Mouse (Mus musculus): ENCODE measurements around the gene Fancd2.

Gene Fancd2

DNA sequence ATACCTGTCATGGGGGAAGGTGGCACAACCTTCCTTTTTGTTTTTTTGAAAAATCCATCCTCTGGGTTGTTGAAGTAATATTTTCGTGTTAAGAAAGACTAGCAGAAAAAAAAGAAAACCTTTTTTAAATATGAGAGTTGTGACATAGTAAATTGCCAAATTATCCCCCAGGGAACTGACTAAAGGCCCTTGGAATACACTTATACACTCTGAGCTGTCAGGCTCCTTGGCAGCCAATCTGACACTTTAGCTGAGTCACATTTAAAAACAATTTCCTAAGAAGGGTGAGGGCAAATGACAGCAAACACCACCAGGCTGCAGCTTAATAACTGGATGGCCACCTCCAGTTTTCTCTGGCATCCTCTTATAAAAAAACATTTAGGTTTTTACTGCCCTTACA lies 9.2 kb upstream of the Fancd2 start:
- DNase-seq (ENCODE audit: low read depth in 1 of 2, low spot score in 2 of 2) = no peak

DNA sequence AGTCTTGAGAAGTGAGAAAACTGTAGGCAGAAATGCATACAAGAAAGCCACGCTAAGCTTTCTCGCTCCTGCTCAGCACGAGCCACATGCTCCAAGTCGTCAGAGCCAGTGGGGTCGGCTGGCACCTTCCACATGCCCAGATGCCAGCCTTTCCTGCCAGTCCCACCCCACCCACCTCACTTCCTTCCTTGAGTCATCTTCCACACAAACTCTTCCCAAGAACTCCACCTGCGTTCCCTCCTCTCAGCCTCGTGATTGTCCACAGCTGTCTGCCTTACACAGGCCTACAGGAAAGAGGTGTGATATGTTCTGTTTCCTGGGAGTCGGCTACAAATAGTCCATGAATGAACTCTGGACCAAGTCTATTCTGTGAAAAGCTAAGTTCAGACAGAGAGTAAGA lies 8.1 kb upstream of the Fancd2 start:
- DNase-seq (ENCODE audit: low read depth in 1 of 2, low spot score in 2 of 2) = no peak

DNA sequence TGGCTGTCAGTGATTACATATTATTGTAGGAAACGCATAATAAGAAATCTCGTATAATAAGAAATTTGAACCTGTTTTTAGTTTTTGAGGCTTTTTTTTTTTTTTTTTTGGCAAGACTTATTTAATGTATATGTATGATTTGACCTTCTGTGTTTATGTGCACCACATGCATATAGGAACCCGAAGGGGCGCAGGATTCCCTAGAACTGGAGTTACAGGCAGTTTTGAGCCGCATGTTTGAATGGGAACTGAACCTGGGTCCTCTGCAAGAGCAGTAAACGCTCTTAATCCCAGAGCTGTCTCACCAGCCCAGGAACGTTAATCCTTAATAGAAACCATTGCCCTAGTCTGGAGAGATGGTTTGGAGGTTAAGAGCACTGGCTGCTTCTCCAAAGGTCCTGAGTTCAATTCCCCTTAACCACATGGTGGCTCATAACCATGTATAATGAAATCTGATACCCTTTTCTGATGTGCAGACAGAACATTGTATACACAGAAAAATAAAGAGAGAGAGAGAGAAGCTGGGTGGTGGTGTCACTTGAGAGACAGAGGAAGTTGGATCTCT lies 440 bp downstream of the Fancd2 start:
- no peak for DNase-seq (ENCODE audit: low read depth in 1 of 2, low spot score in 2 of 2)

DNA sequence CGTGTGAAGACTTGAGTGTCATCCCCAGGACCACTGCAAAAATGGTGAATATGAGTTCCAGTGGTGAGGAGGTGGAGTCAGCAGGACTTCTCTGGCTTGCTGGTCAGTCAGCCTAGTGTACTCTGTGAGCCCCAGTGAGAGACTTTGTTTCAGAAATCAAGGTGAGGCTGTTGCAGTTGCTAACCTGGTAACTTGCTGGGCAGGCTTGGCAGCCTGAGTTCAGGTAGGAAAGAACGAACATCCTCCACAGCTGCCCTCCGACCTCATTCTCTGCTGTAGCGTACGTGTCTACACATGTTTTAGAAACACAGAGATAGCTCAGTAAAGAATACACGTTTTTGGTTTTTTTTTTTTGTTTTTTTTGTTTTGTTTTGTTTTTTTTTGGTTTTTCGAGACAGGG lies 3.4 kb downstream of the Fancd2 start:
- no peak for DNase-seq (ENCODE audit: low read depth in 1 of 2, low spot score in 2 of 2)

DNA sequence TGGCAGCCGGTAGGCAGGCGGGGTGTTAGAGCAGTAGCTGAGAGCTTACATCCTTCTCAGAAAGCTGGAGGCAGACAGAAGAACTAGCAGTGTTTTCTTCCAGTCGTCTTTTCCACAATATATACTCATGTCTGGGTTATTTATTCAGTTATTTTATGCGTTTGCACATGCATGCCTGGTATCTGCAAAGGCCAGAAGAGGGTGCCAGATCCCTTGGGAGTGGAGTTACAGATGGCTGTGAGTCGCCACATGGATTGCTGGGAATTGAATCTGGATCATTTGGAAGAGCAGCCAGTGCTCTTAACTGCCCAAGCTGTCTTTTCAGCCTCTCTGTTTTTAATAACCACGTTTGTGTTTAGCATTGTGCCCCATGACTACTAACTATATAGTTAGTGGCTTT lies 10.1 kb downstream of the Fancd2 start:
- DNase-seq (ENCODE audit: low read depth in 1 of 2, low spot score in 2 of 2) = no peak

DNA sequence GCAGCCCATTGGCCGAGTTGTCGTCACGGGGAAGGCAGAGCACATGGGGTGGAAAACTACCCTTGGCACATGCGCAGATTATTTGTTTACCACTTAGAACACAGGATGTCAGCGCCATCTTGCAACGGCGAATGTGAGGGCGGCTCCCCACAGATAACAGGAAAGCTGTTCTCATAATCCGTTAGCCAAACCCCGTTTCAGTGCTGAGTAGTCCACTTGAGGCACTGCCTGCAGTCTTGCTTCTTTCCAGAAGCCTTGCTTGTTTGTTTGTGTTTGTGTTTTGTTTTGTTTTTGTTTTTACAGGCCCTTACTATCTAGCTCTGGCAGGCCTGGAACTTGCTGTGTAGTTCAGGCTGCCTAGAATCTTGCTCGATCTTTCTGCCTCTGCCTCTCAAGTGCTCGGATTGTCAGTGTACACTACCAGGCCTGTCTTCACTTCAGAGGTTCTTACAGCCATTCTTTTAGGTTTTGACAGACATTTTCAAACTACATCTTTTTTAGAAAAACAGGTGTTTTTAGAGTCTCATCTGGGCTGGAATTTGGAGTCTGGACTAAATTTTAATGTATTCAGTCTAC lies 12.5 kb downstream of the Fancd2 start:
- DNase-seq (ENCODE audit: low read depth in 1 of 2, low spot score in 2 of 2) = no peak

DNA sequence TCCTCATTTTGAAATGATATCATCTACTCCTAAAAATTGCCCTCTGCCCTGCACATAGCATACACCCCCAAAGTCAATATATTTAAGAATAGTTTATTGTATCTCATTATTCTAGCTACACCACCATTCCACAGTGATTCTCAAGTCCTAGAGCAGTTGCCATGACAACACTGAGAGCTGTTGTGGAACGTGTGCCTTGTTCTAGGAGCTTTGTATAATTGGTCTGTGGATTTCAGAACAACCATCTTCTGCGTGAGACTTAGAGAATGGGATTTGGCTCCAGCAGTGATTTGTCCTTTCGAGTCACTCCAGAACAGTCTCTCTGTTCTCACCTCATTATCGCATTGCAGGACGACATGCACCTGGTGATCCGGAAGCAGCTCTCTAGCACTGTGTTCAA lies 28.3 kb downstream of the Fancd2 start:
- no peak for DNase-seq (ENCODE audit: low read depth in 1 of 2, low spot score in 2 of 2)

DNA sequence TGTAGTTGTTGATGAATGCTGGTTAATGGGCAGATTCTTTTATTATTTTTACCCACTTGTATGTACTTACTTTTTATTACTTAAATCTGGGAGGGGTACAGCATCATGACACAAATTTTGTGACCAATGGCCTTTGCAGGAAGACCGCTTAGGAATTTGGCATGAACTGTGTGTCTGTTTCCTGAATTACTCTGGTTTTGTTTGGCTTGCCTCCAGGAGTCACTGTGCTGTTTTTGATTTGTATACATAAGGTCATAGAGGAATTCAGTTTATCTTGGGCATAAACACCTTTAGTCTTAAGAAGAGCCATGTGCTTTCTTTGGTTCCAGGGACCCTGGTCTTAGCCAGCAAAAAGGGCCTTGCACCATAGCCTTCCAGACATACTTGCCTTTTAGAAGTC lies 33.1 kb downstream of the Fancd2 start:
- no peak for DNase-seq (ENCODE audit: low read depth in 1 of 2, low spot score in 2 of 2)

DNA sequence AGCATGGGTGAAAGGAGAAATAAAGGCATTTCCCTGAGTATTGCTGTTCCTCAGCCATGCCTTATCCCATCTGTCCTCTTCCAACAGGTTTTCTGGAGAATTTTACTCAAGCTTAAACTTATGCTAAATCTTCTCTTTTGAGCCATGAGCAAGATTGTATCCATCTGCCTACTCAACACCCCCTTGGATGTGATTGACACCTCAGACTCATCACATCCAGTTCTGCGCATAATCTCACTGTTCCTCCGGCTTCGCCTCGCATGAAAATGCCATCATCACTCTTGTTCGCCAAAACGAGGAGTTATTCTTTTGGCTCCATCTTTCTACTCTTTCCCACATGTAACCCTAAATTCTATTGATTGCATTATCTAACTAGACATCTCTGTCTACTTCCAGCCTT lies 44.6 kb downstream of the Fancd2 start:
- no peak for DNase-seq (ENCODE audit: low read depth in 1 of 2, low spot score in 2 of 2)

DNA sequence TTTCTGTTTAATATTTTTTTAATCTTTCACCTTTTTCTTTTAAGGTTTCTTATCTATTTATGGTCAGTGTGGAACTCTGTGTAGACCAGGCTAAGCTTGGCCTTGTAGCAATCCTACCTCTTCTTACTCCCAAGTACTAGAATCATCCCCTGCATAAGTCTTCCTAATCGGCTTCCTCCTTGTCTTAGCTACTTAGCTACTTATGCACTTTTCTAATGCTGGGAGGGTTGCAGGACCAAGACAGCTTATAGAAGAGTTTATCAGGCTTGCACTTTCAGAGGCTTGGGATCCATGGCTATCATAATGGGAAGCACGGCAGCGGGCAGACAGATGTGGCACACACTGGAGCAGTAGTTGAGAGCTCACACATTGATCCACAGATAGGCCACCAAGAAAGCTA lies 47.8 kb downstream of the Fancd2 start:
- no peak for DNase-seq (ENCODE audit: low read depth in 1 of 2, low spot score in 2 of 2)

DNA sequence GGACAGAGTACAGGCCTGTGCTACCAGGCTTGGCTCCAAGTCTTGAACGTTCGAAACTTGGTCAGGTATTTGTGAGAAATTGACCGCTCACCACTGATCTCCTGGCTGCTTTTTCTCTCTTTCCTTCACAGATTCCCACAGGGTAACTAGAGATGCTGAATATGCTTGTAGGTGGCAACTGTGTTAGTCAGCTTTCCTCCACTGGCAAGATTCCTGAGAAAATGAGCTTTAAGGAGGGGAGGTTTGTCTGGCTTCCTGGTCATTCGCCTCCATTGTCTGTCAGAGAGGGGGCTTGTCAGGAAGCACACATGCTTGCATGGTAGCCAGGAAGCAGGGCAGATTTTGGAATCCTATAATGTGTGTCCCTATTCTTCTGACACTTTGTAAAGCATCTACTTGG lies 51.5 kb downstream of the Fancd2 start:
- DNase-seq (ENCODE audit: low read depth in 1 of 2, low spot score in 2 of 2) = no peak

DNA sequence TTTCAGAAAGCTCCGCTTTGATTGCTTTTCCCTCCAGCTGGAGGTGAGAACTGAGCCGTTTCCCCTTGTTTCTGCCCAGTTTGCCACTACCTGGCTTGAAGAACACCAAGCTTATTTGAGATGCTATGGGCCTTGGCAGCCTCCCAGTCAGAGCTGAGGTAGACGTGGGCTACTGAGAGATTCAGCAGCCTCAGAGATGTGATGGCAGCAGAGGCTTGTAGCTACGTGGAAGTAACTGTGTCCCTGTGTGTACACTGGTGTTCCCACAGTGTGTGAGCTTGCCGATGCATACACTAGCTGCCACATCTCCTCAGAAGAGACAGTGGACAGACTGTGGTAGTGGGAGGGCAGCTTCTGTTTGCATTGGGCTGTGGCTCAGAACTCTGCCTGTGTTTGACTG lies 53.6 kb downstream of the Fancd2 start:
- no peak for DNase-seq (ENCODE audit: low read depth in 1 of 2, low spot score in 2 of 2)

DNA sequence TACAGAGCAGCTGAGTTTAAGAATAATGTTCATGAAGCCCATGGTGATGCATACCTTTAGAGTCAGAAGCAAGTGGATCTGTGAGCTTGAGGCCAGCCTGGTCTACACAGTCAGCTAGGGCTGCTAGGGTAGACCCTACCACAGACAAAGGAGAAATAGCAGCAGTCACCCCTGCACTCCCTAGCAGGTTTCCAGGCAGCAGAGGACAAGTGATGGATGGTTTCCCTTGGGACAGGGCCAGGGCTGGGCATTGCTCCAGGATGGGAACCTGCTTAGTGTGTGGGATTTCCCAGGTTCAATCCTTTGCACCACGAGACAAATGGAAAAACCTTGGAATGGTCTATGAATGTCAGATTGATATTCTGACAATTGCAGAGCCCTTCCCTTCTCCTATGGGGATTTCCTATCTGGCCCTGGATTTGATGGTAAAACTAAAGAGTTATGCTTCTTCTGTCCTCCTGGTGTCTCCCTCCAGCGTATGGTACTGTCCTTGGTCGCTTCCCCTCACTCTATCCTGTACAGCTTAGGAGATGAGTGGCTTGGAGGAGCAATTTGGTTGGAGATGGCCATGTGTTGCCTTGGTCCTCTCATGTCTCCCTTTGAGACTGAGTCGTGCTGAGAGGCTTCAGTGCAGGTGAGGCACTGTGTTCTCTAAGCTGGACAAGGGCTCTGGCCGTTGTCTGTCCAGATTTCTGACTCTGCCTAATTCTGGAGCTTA lies 55.1 kb downstream of the Fancd2 start:
- DNase-seq (ENCODE audit: low read depth in 1 of 2, low spot score in 2 of 2) = no peak

DNA sequence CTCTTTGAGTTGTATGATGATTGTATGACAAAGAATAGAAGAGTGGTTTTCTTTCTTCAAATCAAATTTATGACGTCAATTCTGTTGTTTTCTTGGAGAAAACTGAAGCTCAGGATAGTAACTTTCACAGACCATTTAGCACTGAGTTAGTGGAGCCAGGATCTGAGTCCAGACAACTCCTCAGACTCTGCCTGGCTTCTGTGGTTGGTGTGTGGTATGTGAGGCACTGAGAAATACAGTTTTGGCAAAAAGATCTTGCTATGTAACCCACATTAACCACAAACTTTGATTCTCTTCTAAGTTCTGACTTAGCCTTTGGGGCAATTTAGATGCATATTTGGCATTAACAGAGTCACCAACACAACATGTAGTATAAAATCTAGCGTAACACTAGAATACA lies 61.2 kb downstream of the Fancd2 start:
- DNase-seq (ENCODE audit: low read depth in 1 of 2, low spot score in 2 of 2) = no peak

DNA sequence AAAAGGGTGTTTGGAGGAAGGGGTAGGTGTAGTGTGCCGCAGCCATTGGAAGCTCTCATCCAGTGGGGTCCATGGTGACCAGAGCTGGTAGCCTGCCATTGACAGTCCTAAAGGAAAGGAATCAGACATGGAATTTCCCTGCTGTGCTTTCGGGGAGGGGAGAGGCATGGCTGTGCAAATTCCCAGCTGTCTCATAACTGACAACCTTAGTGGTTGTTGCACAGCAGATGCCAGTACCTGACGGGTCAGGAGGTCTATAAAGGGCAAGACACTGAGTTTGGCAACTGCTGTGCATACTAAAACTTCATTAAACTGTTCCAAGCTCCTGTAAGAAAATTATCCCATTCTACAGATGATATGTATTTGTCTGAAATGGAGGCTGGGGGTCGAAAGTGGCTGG lies 66.5 kb downstream of the Fancd2 start:
- no peak for DNase-seq (ENCODE audit: low read depth in 1 of 2, low spot score in 2 of 2)

DNA sequence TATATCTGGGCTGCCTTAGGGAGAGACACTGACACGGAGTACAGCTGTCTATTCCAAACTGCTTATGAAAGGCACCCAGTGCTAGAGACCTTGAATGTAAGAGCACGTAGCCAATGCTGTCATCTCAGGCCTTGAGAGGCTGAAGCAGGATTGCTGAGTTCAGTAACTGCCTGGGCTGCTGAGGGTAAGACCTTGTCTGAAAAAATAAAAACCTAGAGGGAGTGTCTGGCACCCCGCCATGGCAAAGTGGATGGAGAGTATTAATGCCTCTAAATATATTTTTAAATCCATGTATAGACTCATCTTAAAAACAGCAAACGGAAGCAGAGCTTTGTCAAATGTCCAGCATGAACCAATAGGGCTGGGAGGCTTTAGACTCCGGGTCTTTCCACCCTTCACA lies 68.4 kb downstream of the Fancd2 start:
- DNase-seq (ENCODE audit: low read depth in 1 of 2, low spot score in 2 of 2) = no peak

DNA sequence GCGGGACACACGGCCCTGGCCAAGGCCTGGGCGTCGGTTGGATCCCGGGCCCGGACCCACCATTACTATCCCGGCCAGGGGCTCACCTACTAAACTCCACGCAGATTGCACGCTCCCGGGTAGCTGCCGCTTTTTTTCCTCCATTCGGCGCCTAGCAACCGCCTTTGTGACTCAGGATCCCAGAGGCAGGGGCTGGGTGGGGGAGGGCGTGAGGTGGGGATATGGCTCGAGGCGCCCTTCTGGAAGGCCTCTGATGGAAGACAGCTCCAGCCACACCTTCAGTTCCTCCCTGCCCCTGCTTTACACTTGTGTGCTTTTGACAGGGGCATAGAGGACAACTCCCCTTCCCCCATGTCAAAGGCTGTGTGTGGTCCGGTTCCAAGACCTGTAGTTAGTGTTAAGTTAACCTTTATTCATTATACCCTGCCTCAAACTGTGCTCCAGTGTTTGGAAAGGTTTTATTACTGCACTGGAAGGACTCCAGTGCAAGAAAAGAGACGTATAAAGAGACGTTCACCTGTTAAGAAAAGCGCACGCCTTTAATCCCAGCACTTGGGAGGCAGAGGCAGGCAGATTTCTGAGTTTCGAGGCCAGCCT lies 69.2 kb downstream of the Fancd2 start, which contains the start of gene Fancd2os:
Fancd2os (minus strand) TSS at position 173 of the 597 bp plus-strand sequence.
- DNase-seq (ENCODE audit: low read depth in 1 of 2, low spot score in 2 of 2) = no peak

DNA sequence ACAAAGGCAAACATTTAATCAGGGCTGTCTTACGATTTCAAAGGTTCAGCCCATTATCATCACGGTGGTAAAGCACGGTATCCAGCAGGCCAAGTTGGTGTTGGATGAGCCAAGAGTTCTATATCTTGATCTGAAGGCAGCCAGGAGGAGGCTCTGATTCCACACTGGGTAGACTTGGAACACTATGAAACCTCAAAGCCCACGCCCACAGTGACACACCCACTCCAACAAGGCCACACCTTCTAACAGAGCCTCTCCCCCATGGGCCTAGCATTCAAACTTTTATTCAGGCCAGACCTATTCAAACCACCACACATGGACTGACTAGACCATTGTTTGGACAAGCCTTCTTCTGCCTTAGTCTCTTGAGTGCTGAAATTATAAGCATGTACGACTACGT lies 71.3 kb downstream of the Fancd2 start:
- DNase-seq (ENCODE audit: low read depth in 1 of 2, low spot score in 2 of 2) = no peak

DNA sequence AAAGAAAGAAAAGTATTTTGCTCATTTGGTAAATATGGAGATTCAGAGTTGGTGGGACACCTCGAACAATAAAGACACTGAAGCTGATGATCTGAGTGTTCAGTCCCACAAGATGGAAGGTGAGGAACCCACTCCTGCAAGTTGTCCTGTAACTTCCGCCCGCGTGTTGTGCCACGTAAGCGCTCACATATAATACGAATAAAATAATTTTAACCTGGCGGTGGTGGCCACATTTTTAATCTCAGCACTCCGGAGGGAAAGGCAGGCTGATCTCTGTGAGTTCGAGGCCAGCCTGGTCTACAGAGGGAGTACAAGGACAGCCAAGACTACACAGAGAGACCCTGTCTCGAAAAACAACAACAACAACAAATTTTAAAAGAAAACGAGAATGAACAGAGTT lies 72.5 kb downstream of the Fancd2 start:
- DNase-seq (ENCODE audit: low read depth in 1 of 2, low spot score in 2 of 2) = no peak

DNA sequence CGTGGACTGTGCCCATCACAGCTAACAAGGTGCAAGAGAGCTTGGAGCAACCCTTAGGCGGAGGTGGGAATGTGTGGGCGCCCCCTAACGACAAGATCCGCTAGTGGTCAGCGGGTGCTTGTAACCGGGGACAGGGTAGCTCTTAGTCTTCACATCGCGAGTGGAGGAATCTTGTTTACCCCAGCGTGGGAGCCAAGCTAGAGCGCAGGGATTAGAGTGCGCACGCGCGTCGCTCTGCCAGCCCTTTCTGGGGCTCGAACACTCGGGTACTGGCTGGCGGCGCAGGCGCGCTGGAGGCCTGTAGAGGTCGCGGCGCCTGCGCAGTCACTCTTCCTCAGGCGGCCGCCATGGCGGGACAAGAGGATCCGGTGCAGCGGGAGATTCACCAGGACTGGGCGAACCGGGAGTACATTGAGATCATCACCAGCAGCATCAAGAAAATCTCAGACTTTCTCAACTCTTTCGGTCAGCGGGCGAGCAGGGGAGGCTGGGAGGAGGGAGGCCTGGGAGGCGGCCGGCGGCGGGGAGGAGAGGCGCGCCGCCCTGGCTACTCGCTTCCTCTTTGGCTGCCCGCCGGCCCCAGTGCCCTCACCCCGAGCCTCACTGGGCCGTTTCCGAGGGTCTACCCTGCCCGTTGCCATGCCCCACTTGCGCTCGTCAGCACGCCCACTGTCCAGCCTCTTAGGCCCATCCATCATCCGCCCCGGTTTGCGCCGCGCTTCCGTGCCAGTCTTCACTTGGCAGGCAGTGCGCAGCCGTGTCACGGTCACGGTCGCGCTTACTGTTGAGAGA lies 73.1 kb downstream of the Fancd2 start, which contains the start of gene Brk1:
Brk1 (plus strand) TSS at position 341 of the 792 bp plus-strand sequence.
- peak; percentile 54 to 79 for DNase-seq (ENCODE audit: low read depth in 1 of 2, low spot score in 2 of 2)

DNA sequence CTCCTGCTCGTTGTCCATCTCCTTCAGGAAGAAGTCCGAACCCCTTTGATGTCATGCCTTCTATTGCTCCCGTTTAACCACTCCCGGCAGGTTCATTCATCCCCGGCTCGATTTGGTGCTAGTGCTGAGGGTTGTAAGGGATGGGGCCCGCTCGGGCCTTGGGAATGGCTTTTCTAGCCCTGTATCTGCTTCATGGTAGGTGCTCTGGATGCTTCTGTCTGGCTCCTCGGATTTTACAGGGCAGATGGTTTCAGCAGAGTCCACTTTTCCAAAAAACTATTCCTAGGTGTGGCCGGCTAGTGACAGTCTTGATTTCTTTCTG lies 73.7 kb downstream of the Fancd2 start:
- DNase-seq (ENCODE audit: low read depth in 1 of 2, low spot score in 2 of 2) = no peak

DNA sequence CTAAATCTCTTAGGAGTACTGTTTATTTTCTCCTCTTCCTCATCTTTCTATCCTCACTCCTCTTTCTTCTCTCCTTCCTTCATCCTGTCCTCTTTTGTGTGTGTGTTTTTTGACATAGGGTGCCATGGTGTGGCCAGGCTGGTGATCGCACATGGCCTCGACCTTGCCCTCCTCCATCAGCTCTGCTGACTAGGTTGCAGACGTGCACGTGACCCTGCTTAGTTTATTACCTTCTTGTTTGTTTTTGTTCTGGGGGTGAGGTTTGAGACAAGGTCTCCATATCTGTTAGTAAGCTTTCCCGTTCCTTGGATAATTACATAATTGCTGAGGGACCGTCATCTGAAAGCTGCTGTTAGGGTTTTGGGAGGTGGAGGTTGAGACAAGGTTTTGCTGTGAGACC lies 77.4 kb downstream of the Fancd2 start:
- DNase-seq (ENCODE audit: low read depth in 1 of 2, low spot score in 2 of 2) = no peak
